Mouse (Mus musculus) ES-Bruce4 (cell line): Measurements from ENCODE around the gene Rpl28. TPM values are rescaled to one million over a fixed set of nuclear protein-coding genes. Genes with fewer than 3 reads are reported as not detected.
A peak's percentile ranks its signal among the peaks of the same experiment; 100 is the strongest.

Experiments used
- H3K27ac ChIP-seq: 2 replicates; pipeline ENCODE4 v1.5.1; 2012; ENCODE audit warnings: low read length, inconsistent platforms; ENCODE audit not compliant: insufficient read depth
- H3K27me3 ChIP-seq: 2 replicates; pipeline ENCODE4 v1.6.1; 2012; ENCODE audit warnings: mild to moderate bottlenecking, low read length, inconsistent platforms; ENCODE audit not compliant: control insufficient read depth, poor library complexity, insufficient read depth, severe bottlenecking
- H3K36me3 ChIP-seq: 2 replicates; pipeline ENCODE4 v1.6.1; 2012; ENCODE audit warnings: inconsistent platforms, mild to moderate bottlenecking, low read length, moderate library complexity; ENCODE audit not compliant: control insufficient read depth, poor library complexity, insufficient read depth, severe bottlenecking
- H3K4me1 ChIP-seq: one replicate; pipeline ENCODE4 v1.8.1; 2011; ENCODE audit warnings: low read length; ENCODE audit not compliant: control insufficient read depth, insufficient read depth
- H3K4me3 ChIP-seq: 2 replicates; pipeline ENCODE4 v1.5.1; 2011; ENCODE audit warnings: low read depth, mild to moderate bottlenecking, low read length
- H3K9ac ChIP-seq: 2 replicates; pipeline ENCODE4 v1.6.1; 2012; ENCODE audit warnings: low read depth, mild to moderate bottlenecking, inconsistent platforms; ENCODE audit not compliant: poor library complexity, severe bottlenecking
- H3K9me3 ChIP-seq: replicated peaks from 2 replicates; pipeline ENCODE4 v1.6.1; 2012; ENCODE audit warnings: mild to moderate bottlenecking, low read length, inconsistent platforms; ENCODE audit not compliant: control insufficient read depth, poor library complexity, insufficient read depth, severe bottlenecking
- CTCF ChIP-seq: IDR thresholded peaks from one replicate; pipeline ENCODE4 v1.8.1; 2011; ENCODE audit warnings: low read depth, low read length
- EP300 ChIP-seq: IDR thresholded peaks from 2 replicates; pipeline ENCODE4 v1.6.1; 2011; ENCODE audit warnings: low read depth, low read length; ENCODE audit not compliant: insufficient read depth
- POLR2A ChIP-seq: IDR thresholded peaks from one replicate; pipeline ENCODE4 v1.8.1; 2011; ENCODE audit warnings: low read length; ENCODE audit not compliant: insufficient read depth
- polyA plus RNA-seq: library from polyadenylated mRNA; stranded (reverse); fragments of >200 nt; gene quantifications from 2 replicates; pipeline ENCODE4 v1.2.4, GENCODE M21; 2011; ENCODE audit warnings: low read depth; ENCODE audit not compliant: missing spikeins, insufficient read depth, insufficient read length

Gene Rpl28
- polyA plus RNA-seq, 1 experiment: 969 TPM

DNA sequence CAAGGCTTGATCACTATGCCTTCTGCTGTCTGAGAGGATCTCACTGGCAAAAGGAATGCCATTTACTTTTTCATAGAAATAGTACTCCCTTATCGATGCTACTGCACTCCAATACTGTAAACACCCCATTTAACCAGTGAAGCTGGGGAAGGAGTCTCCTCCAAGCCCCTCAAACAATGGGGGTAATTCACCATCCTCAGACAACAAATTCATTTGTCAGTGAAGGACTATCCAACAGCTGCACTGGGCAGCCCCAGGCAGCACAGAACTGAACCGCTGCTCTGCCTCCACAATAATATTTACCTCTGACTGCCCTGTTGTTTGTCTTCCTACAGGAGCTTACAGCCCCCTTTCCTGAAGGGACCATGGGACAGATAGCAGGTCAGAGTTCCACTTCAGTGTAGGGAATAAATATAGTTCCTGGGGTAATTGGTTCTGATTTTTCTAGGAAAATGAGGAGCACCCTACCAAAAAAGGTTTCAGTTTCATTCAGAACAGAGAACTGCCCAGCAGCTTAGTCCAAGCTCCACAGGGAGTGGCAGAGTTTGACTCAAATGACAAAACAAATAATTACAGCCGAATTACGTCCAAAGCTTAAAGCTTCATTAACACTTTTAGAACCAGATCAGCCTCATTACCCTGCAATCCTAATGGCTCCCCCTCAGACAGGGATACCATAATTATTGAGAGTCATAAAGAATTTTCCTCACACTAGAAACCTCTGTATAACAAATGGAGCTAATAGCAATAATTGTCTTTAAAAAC, 27.5 kb upstream of the Rpl28 start:
- TF ChIP-seq EP300: no peak
- H3K9me3 ChIP-seq: no peaks in the 10 kb centered on the region
- no peak overlapping the region for H3K4me3 ChIP-seq
- no peaks in the 10 kb centered on the region for H3K36me3 ChIP-seq
- no peaks in the 10 kb centered on the region for H3K4me1 ChIP-seq
- H3K9ac ChIP-seq: no peak overlapping the region
- H3K27ac ChIP-seq: peak overlapping the region; percentile 5; the same call in 1 of the 2 replicates
- no peaks in the 10 kb centered on the region for H3K27me3 ChIP-seq

DNA sequence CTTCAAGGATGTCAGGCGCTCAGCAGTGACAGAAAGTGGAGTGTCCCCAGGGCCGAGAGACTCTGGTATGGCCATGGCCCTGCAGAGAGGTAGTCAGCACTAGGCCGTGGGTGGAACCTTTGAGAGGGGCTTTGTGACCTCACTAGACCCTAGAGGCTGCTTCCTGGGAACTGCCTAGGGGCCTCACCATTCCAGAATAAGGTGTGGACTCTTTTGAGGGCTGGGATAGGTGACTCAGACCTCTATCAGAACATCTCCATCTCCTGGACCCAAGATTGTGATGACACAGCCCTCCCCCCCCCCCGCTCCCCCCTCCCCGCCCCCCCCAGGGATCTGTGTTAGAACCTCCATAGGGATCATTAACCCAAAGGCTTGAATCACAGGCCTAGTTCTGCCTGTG, 21.5 kb upstream of the Rpl28 start, which contains the start of gene Fam71e2:
TSS of gene Fam71e2 (minus strand) at position 101 of the 400 bp plus-strand sequence.
- Histone ChIP-seq H3K27me3 (no peaks in the 10 kb centered on the region), H3K4me3 (peak within 1 kb of the TSS; percentile 11; the same call in 1 of the 2 replicates), H3K9me3 (no peaks in the 10 kb centered on the region), H3K9ac (no peak within 1 kb of the TSS), H3K36me3 (no peaks in the 10 kb centered on the region), H3K27ac (no peak within 1 kb of the TSS), H3K4me1 (no peaks in the 10 kb centered on the region)
- TF ChIP-seq EP300 (no peak), POLR2A (no peak), CTCF (no peak)

DNA sequence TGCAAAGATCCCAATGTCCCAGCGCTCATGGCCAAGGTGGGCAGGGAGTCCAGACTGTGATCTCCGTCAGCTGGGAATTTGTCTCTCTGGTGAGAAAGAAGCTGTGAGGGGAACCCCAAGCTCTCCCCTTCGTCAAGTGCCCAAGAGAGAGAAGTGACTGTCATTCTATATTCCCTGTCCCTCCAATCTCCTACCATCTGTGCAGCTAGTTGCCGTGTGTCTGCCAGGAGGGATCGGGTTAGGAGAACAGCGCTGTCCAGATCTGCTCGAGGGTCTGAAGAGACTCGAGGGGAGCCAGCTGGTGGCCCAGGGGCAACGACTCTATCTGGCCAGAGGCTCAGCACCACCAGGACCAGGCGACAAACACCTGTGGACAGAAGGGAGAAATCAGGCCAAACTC, 16.5 kb upstream of the Rpl28 start:
- no peaks in the 10 kb centered on the region for H3K9me3 ChIP-seq
- no peaks in the 10 kb centered on the region for H3K27me3 ChIP-seq
- no peak for TF ChIP-seq EP300
- TF ChIP-seq CTCF: no peak
- TF ChIP-seq POLR2A: no peak
- H3K9ac ChIP-seq: no peak overlapping the region
- no peak overlapping the region for H3K27ac ChIP-seq
- H3K36me3 ChIP-seq: no peaks in the 10 kb centered on the region
- H3K4me3 ChIP-seq: no peak overlapping the region
- no peaks in the 10 kb centered on the region for H3K4me1 ChIP-seq

DNA sequence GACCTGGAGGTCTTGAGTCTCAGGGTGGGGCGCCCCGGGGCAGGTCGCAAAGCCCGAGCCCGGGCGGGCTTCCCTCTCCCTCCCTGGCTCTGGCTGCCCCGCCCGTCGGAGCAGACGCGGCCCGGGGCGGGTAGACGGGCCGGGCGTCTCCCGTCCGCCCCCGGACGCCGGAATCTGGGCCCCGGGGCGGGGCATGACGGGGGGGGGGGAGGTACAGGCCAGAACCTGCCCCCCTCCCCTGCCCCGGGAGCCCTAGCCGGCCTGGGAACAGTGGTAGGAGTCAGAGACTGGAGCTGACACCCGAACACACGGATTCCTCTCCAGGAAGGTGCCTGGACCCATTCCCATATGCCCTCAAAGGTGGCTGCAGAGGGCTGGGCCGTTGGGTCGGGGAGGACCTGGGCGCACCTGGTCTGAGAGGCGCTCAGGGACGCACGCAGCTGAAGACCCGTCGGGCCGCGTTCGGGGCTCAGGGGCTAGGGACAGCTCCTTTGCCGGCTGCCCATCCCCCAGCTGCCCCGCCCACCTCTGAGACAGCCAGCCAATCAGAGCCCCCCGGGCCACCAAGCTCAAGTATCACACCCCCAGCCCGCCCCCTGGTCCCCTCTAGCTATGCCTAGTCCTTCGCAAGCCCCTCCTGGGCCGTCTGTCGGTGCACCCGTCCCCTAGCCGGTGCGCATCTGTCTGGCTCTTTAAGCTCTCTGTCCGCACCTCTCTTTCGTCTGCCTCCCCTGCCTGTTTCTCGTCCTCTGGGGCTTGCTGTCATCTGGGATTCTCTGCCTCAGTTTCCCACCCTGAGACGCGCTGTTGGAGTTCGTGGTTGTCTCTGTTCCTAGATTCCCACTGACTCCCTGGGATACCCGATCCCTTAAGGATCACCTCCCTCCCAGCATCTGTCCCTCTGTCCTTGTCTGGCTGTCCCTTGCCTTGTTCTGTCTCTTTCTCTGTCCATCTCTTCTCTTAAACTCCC, 15.5 kb upstream of the Rpl28 start:
- H3K9ac ChIP-seq: peak overlapping the region; percentile 41

DNA sequence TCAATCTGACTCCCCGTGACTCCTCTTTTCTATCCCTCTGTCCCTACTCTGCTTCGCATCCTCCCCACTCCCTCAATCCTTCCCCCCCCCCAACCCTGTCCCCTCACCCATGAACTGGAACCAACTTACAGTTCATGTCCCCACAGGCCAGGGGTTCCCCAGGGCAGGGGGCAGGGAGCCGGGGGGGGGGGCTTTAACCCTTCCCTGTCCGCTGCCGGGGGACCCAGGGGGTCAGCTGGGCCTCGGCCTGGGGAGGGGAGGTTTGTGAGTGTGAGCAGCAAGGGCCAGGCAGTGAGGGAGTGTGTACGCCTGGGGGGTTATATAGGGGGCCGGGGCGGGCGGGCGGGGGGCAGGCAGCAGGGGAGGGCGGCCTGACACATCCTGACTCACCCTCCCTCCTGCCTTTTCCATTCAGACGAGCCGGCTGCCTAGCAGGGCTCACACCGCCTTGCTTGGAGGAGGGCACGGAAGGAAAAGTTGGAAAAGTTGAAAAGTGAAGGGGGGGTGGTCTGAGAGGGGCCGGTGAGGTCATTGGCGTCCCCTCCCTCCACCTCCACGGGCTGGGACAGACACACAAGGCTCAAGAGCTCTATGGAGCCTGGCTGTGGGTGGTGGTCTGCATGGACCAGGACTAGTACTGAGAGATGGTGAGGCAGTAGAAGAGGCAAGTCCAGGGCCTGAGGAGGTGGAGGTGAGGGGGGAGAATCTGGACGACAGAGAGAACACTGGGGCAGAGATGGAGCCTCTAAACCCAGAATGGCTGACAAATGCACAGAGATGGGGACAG, 14.6 kb upstream of the Rpl28 start:
- no peak overlapping the region for H3K4me3 ChIP-seq
- H3K27ac ChIP-seq: no peak overlapping the region
- H3K27me3 ChIP-seq: no peaks in the 10 kb centered on the region
- no peaks in the 10 kb centered on the region for H3K9me3 ChIP-seq
- TF ChIP-seq POLR2A: no peak
- no peak for TF ChIP-seq CTCF
- no peak for TF ChIP-seq EP300
- H3K36me3 ChIP-seq: no peaks in the 10 kb centered on the region
- H3K4me1 ChIP-seq: no peaks in the 10 kb centered on the region
- no peak overlapping the region for H3K9ac ChIP-seq

More for the DNA sequence above, 15.5 kb upstream of the Rpl28 start:
- H3K9me3 ChIP-seq: no peaks in the 10 kb centered on the region
- no peaks in the 10 kb centered on the region for H3K36me3 ChIP-seq
- peak overlapping the region; percentile 66 for H3K4me3 ChIP-seq
- H3K4me1 ChIP-seq: no peaks in the 10 kb centered on the region
- no peaks in the 10 kb centered on the region for H3K27me3 ChIP-seq
- TF ChIP-seq POLR2A (no peak), CTCF (no peak), EP300 (no peak)
- no peak overlapping the region for H3K27ac ChIP-seq
